Mouse (Mus musculus): Measurements from ENCODE around the gene Polr2l.
"Not testable (repeated sequence)": the region's sequence is repeated elsewhere in the genome, so short reads cannot be mapped to it uniquely, and the experiment has no call there.

Gene Polr2l

GRCm38 (mm10) chr7:141451928-141452327, 23.0 kb downstream of the Polr2l start:
- no peak for DNase-seq (ENCODE audit: low read depth, low spot score)

- DNase-seq (ENCODE audit: low read depth, low spot score): peak; percentile 98
These were observed 27.6 kb downstream of the Polr2l start, which contains the start of gene Rplp2 for GRCm38 (mm10) chr7:141447110-141447991. Gene Rplp2 (plus strand): TSS chr7:141447370.

- not testable (repeated sequence) for DNase-seq (ENCODE audit: low read depth, low spot score)
These were observed 28.6 kb downstream of the Polr2l start for GRCm38 (mm10) chr7:141446374-141446773.

- peak; percentile 81 for DNase-seq (ENCODE audit: low read depth, low spot score)
These were observed 31.1 kb downstream of the Polr2l start, which contains the start of gene Pidd1 for GRCm38 (mm10) chr7:141443828-141444237. Gene Pidd1 (minus strand): TSS chr7:141444025.

GRCm38 (mm10) chr7:141443081-141443821, 31.7 kb downstream of the Polr2l start:
- peak; percentile 77 for DNase-seq (ENCODE audit: low read depth, low spot score)

GRCm38 (mm10) chr7:141442199-141442598, 32.7 kb downstream of the Polr2l start:
- no peak for DNase-seq (ENCODE audit: low read depth, low spot score)

- no peak for DNase-seq (ENCODE audit: low read depth, low spot score)
These were observed 33.5 kb downstream of the Polr2l start for GRCm38 (mm10) chr7:141441460-141441859.

- DNase-seq (ENCODE audit: low read depth, low spot score): peak; percentile 66
These were observed 34.3 kb downstream of the Polr2l start for GRCm38 (mm10) chr7:141440613-141441012.

- no peak for DNase-seq (ENCODE audit: low read depth, low spot score)
These were observed 35.1 kb downstream of the Polr2l start for GRCm38 (mm10) chr7:141439811-141440210.

GRCm38 (mm10) chr7:141439140-141439679, 35.7 kb downstream of the Polr2l start:
- no peak for DNase-seq (ENCODE audit: low read depth, low spot score)

GRCm38 (mm10) chr7:141438201-141438968, 36.5 kb downstream of the Polr2l start:
- DNase-seq (ENCODE audit: low read depth, low spot score): no peak

- DNase-seq (ENCODE audit: low read depth, low spot score): peak; percentile 91
These were observed 37.5 kb downstream of the Polr2l start, which contains the start of gene Slc25a22 for GRCm38 (mm10) chr7:141437178-141438120. Gene Slc25a22 (minus strand): TSS chr7:141437892.

- peak; percentile 24 for DNase-seq (ENCODE audit: low read depth, low spot score)
These were observed 38.4 kb downstream of the Polr2l start for GRCm38 (mm10) chr7:141436523-141436892.

- peak; percentile 28 for DNase-seq (ENCODE audit: low read depth, low spot score)
These were observed 38.9 kb downstream of the Polr2l start for GRCm38 (mm10) chr7:141435856-141436522.

GRCm38 (mm10) chr7:141435129-141435855, 39.6 kb downstream of the Polr2l start:
- peak; percentile 83 for DNase-seq (ENCODE audit: low read depth, low spot score)

GRCm38 (mm10) chr7:141434464-141434863, 40.5 kb downstream of the Polr2l start:
- DNase-seq (ENCODE audit: low read depth, low spot score): peak; percentile 62

GRCm38 (mm10) chr7:141433517-141434400, 41.2 kb downstream of the Polr2l start:
- no peak for DNase-seq (ENCODE audit: low read depth, low spot score)
